Mouse (Mus musculus): ENCODE measurements around the gene Lrrc8d. TPM values are rescaled to one million over a fixed set of nuclear protein-coding genes. Genes with fewer than 3 reads are reported as not detected.

Gene Lrrc8d
- polyA plus RNA-seq, 1 experiment from 2014 or later = 24.5 TPM

DNA sequence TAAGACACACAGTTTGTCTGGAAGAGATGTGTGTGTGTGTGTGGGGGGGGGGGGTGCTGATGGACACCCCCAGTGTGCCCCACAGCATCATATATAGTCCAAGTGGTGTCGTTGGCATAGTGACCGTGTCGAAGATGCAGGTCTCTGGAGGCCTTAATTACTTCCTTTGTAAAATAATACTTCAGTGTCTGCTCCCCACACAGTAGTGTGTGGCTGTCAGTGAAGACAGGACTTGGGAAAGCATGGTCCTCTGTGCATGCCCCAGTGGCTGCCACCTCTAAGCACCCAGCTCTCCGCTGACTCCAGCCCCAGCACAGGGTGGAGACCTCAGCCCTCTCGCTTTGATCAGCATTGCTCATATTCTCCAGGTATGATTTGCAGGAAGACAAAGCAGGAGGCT lies 76.6 kb downstream of the Lrrc8d start:
- H3K27ac ChIP-seq (ENCODE audit: low read depth, low read length) = no peak overlapping the region
- H3K9me3 ChIP-seq (ENCODE audit: control insufficient read depth, low read length) = no peaks in the 10 kb centered on the region
- H3K9ac ChIP-seq (ENCODE audit: low read length) = no peak overlapping the region
- no peak for DNase-seq (ENCODE audit: low spot score, missing footprints)
- no peak overlapping the region for H3K4me2 ChIP-seq
- ATAC-seq (ENCODE audit: low FRiP score) = no peak
- no peak overlapping the region for H3K4me3 ChIP-seq (ENCODE audit: low read depth, low read length)
- H3K36me3 ChIP-seq (ENCODE audit: control insufficient read depth, insufficient read depth, low read length) = no peaks in the 10 kb centered on the region
- 86% methylated on average over 5 of the region's 5 CpGs for WGBS
- peaks cover 12% of the 10 kb centered on the region for H3K4me1 ChIP-seq (ENCODE audit: control insufficient read depth, insufficient read depth, low read length)
- no peaks in the 10 kb centered on the region for H3K27me3 ChIP-seq (ENCODE audit: control insufficient read depth, insufficient read depth, low read length)

DNA sequence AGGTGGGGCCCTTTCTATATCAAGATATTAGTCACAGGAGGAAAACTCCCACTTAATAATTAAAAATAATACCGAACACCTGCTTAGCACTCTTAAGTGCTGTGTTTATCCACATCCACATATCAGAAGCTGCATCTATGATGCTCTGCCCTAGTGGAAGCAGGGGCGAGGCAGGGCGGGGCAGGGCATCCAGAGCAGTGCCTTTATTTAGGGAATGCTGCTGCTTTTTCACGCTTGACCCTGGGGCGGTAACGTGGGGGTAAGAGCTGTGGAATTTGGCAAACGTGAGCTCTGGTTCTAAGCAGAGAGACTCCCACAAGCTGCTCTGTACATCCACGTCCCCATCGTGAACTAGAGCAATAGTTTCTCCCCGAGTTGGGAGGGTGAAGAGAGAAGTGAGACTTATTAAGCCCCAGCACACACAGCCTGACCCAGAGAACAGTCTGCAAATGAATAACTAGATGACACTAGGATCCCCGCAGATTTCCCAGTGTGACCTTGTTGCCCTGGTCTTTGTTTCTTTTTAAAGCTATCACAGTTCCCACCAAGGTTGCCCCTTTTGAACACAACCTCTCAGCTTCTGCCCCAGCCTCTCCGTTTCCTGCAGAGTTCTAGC lies 77.3 kb downstream of the Lrrc8d start:
- ATAC-seq (ENCODE audit: low FRiP score) (no peak), DNase-seq (ENCODE audit: low spot score, missing footprints) (no peak)
- no peak overlapping the region for H3K9ac ChIP-seq (ENCODE audit: low read length)
- no peaks in the 10 kb centered on the region for H3K27me3 ChIP-seq (ENCODE audit: control insufficient read depth, insufficient read depth, low read length)
- H3K4me2 ChIP-seq = no peak overlapping the region
- H3K27ac ChIP-seq (ENCODE audit: low read depth, low read length) = no peak overlapping the region
- H3K4me3 ChIP-seq (ENCODE audit: low read depth, low read length) = no peak overlapping the region
- H3K36me3 ChIP-seq (ENCODE audit: control insufficient read depth, insufficient read depth, low read length) = no peaks in the 10 kb centered on the region
- peaks cover 12% of the 10 kb centered on the region for H3K4me1 ChIP-seq (ENCODE audit: control insufficient read depth, insufficient read depth, low read length)
- 37% methylated on average over 12 of the region's 12 CpGs for WGBS
- no peaks in the 10 kb centered on the region for H3K9me3 ChIP-seq (ENCODE audit: control insufficient read depth, low read length)

DNA sequence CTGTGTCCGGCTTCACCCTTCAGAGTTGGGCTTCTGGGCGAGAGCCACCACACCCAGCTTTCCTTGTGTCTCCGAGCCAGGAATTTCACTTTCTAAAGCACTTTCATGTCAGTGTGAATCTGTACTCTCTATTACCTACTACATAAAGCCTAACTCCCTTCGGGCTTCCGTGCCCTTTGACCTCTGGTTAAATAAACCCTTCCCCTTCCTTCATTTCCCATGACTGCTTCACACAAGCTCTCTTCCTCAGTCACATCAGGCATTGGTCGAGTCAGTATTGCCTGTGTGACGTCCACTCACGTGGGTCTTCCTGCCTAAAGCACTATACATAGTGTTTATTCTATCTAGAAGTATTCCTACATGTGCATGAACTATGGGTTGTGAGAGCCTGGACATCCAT lies 77.9 kb downstream of the Lrrc8d start:
- Histone ChIP-seq H3K4me3 (ENCODE audit: low read depth, low read length) (no peak overlapping the region), H3K27me3 (ENCODE audit: control insufficient read depth, insufficient read depth, low read length) (no peaks in the 10 kb centered on the region), H3K36me3 (ENCODE audit: control insufficient read depth, insufficient read depth, low read length) (no peaks in the 10 kb centered on the region), H3K9me3 (ENCODE audit: control insufficient read depth, low read length) (no peaks in the 10 kb centered on the region), H3K4me1 (ENCODE audit: control insufficient read depth, insufficient read depth, low read length) (peaks cover 12% of the 10 kb centered on the region), H3K9ac (ENCODE audit: low read length) (no peak overlapping the region), H3K4me2 (no peak overlapping the region), H3K27ac (ENCODE audit: low read depth, low read length) (no peak overlapping the region)
- WGBS = 37% methylated on average over 8 of the region's 8 CpGs
- DNase-seq (ENCODE audit: low spot score, missing footprints) = no peak
- peak; percentile 51; the same call in 1 of the 2 replicates for ATAC-seq (ENCODE audit: low FRiP score)

DNA sequence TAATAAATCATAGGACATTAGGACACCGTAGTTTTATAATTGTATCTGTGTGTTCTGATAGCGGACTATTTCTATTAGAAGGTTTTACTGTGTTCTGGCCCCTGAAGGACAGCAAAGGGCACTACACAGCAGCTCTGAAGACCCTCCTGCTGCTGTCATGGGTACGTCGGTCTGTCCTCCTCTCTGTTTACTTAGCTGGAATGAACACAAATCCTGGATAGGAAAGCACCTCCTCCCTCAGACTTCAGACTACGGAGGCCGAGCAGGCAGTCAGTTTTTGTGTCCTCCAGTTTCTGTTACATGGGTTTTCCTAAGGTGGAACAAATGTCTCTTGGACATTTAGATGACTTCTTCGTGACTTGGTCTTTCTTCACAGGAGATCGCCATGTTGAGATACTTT lies 78.4 kb downstream of the Lrrc8d start:
- Histone ChIP-seq H3K4me3 (ENCODE audit: low read depth, low read length) (no peak overlapping the region), H3K36me3 (ENCODE audit: control insufficient read depth, insufficient read depth, low read length) (no peaks in the 10 kb centered on the region), H3K9me3 (ENCODE audit: control insufficient read depth, low read length) (no peaks in the 10 kb centered on the region), H3K4me1 (ENCODE audit: control insufficient read depth, insufficient read depth, low read length) (peaks cover 12% of the 10 kb centered on the region), H3K27ac (ENCODE audit: low read depth, low read length) (no peak overlapping the region), H3K9ac (ENCODE audit: low read length) (no peak overlapping the region), H3K27me3 (ENCODE audit: control insufficient read depth, insufficient read depth, low read length) (no peaks in the 10 kb centered on the region), H3K4me2 (no peak overlapping the region)
- DNase-seq (ENCODE audit: low spot score, missing footprints) (no peak), ATAC-seq (ENCODE audit: low FRiP score) (no peak)
- 76% methylated on average over 8 of the region's 8 CpGs for WGBS

DNA sequence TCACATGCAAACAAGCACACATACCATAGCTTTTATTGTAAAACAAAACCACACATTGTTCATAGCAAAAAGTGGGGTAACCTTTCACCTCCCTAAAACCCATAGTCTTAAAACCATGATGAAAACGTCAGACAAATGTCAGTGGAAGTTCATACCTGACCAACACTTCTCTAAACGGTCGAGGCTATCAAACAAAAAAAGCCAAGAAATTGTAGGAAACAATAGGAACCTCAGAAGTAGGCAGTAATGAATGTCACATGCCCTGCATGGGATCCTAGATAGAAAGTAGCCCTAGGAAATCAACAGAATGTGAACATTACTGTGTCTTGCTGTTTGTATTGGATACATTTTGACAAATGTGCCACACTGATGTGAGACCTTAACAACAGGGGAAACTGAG lies 79.0 kb downstream of the Lrrc8d start:
- no peak for ATAC-seq (ENCODE audit: low FRiP score)
- DNase-seq (ENCODE audit: low spot score, missing footprints) = no peak
- no peaks in the 10 kb centered on the region for H3K27me3 ChIP-seq (ENCODE audit: control insufficient read depth, insufficient read depth, low read length)
- WGBS = 74% methylated on average over 3 of the region's 3 CpGs
- H3K27ac ChIP-seq (ENCODE audit: low read depth, low read length) = no peak overlapping the region
- peaks cover 12% of the 10 kb centered on the region for H3K4me1 ChIP-seq (ENCODE audit: control insufficient read depth, insufficient read depth, low read length)
- no peak overlapping the region for H3K9ac ChIP-seq (ENCODE audit: low read length)
- no peak overlapping the region for H3K4me2 ChIP-seq
- H3K9me3 ChIP-seq (ENCODE audit: control insufficient read depth, low read length) = no peaks in the 10 kb centered on the region
- no peaks in the 10 kb centered on the region for H3K36me3 ChIP-seq (ENCODE audit: control insufficient read depth, insufficient read depth, low read length)
- H3K4me3 ChIP-seq (ENCODE audit: low read depth, low read length) = no peak overlapping the region

DNA sequence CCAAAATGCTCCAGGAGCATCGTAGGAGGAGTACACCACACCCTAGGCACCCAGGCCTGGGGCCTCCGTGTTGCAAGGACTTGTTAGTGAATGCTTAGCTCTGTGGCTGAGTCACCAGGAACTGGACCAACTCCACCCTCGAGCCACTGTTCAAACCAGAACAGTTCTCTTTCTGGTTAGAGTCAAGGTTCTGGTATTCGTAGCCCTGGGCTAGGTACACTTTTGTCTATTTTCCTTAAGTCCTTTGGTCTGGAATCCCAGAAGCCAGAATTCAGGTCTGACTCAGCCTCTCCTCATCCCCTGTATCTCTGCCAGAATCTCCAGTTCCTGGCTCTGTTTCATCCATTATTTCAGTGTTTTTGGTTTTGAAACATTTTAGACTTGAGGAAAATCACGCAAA lies 79.6 kb downstream of the Lrrc8d start:
- Histone ChIP-seq H3K27me3 (ENCODE audit: control insufficient read depth, insufficient read depth, low read length) (no peaks in the 10 kb centered on the region), H3K4me2 (no peak overlapping the region), H3K9ac (ENCODE audit: low read length) (no peak overlapping the region), H3K9me3 (ENCODE audit: control insufficient read depth, low read length) (no peaks in the 10 kb centered on the region), H3K27ac (ENCODE audit: low read depth, low read length) (no peak overlapping the region), H3K4me3 (ENCODE audit: low read depth, low read length) (no peak overlapping the region), H3K4me1 (ENCODE audit: control insufficient read depth, insufficient read depth, low read length) (peaks cover 12% of the 10 kb centered on the region), H3K36me3 (ENCODE audit: control insufficient read depth, insufficient read depth, low read length) (no peaks in the 10 kb centered on the region)
- ATAC-seq (ENCODE audit: low FRiP score) (no peak), DNase-seq (ENCODE audit: low spot score, missing footprints) (no peak)
- 95% methylated on average over 5 of the region's 5 CpGs for WGBS

DNA sequence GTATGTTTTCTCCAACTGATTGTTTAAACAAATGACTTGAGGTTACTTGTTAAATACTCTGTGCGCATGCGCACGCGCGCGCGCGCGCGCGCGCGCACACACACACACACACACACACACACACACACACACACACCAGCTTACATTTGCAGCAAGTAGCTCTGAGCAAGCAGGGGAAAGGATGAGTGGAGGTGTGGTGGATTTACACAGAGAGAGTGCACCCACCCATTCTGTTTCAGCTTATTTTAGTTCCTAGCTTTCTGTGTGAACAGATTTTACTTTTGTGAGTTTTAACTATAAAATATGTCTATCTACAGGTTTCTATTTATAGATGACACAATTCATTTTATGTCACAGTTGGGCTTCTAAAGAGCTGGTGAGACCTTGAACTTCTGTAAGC lies 84.1 kb downstream of the Lrrc8d start:
- H3K36me3 ChIP-seq (ENCODE audit: control insufficient read depth, insufficient read depth, low read length) = no peaks in the 10 kb centered on the region
- H3K9me3 ChIP-seq (ENCODE audit: control insufficient read depth, low read length) = no peaks in the 10 kb centered on the region
- DNase-seq (ENCODE audit: low spot score, missing footprints) (no peak), ATAC-seq (ENCODE audit: low FRiP score) (no peak)
- no peak overlapping the region for H3K4me3 ChIP-seq (ENCODE audit: low read depth, low read length)
- no peak overlapping the region for H3K4me2 ChIP-seq
- H3K4me1 ChIP-seq (ENCODE audit: control insufficient read depth, insufficient read depth, low read length) = no peaks in the 10 kb centered on the region; the same call in 1 of the 2 replicates
- H3K9ac ChIP-seq (ENCODE audit: low read length) = no peak overlapping the region
- no peak overlapping the region for H3K27ac ChIP-seq (ENCODE audit: low read depth, low read length)
- H3K27me3 ChIP-seq (ENCODE audit: control insufficient read depth, insufficient read depth, low read length) = no peaks in the 10 kb centered on the region
- 99% methylated on average over 13 of the region's 13 CpGs for WGBS

DNA sequence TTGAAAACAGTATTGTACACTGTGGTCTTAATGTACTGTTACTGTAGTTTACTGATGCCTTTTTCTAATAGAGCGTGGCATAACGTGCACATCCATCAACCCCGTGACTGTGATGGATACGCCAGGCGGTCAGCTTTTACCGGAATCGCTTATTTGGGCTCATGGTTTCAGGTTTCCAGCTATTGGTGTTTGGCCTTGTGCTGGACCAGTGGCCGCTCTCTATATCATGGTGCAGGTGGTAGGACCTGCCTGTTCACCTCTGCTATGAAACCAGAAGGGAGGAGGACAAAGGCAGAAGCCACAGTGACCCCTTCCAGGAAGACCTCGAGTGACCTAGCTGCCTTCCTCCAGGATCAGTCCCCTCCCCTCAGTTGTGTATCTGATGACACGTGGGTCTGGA lies 85.0 kb downstream of the Lrrc8d start:
- 93% methylated on average over 10 of the region's 10 CpGs for WGBS
- no peaks in the 10 kb centered on the region for H3K36me3 ChIP-seq (ENCODE audit: control insufficient read depth, insufficient read depth, low read length)
- no peak overlapping the region for H3K9ac ChIP-seq (ENCODE audit: low read length)
- DNase-seq (ENCODE audit: low spot score, missing footprints) = no peak
- H3K4me1 ChIP-seq (ENCODE audit: control insufficient read depth, insufficient read depth, low read length) = no peaks in the 10 kb centered on the region; the same call in 1 of the 2 replicates
- H3K27ac ChIP-seq (ENCODE audit: low read depth, low read length) = no peak overlapping the region
- ATAC-seq (ENCODE audit: low FRiP score) = no peak
- no peaks in the 10 kb centered on the region for H3K27me3 ChIP-seq (ENCODE audit: control insufficient read depth, insufficient read depth, low read length)
- H3K4me3 ChIP-seq (ENCODE audit: low read depth, low read length) = no peak overlapping the region
- H3K4me2 ChIP-seq = no peak overlapping the region
- H3K9me3 ChIP-seq (ENCODE audit: control insufficient read depth, low read length) = no peaks in the 10 kb centered on the region

DNA sequence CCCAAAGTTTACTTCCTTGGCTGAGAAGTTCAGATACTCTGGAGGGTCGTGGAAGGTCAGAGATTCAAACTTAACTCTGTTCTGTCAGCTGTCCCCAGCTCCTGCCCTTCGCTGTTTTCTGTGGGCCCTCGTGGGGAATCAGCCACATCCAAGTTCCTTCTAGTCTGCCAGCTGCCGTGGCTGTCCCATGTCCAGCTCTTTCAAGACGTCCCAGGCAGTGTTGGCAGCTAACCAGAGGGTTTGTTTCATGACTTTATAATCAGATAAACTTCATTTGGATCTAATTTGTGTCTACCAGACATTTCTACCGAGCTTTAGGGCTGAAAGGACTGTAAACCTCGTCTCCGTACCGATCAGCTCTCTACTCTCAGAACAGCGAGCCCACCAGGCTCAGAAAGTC lies 87.8 kb downstream of the Lrrc8d start:
- no peaks in the 10 kb centered on the region for H3K27me3 ChIP-seq (ENCODE audit: control insufficient read depth, insufficient read depth, low read length)
- no peak overlapping the region for H3K27ac ChIP-seq (ENCODE audit: low read depth, low read length)
- H3K4me3 ChIP-seq (ENCODE audit: low read depth, low read length) = no peak overlapping the region
- H3K9me3 ChIP-seq (ENCODE audit: control insufficient read depth, low read length) = no peaks in the 10 kb centered on the region
- H3K9ac ChIP-seq (ENCODE audit: low read length) = no peak overlapping the region
- DNase-seq (ENCODE audit: low spot score, missing footprints) (no peak), ATAC-seq (ENCODE audit: low FRiP score) (no peak)
- no peak overlapping the region for H3K4me2 ChIP-seq
- WGBS = 82% methylated on average over 10 of the region's 10 CpGs
- H3K36me3 ChIP-seq (ENCODE audit: control insufficient read depth, insufficient read depth, low read length) = no peaks in the 10 kb centered on the region
- peaks cover 7% of the 10 kb centered on the region for H3K4me1 ChIP-seq (ENCODE audit: control insufficient read depth, insufficient read depth, low read length)
